Mouse (Mus musculus) CH12.LX (cell line): ENCODE results near the gene Kdm5b. TPM values are rescaled to one million over a fixed set of nuclear protein-coding genes. Genes with fewer than 3 reads are reported as not detected.

Experiments
- DNase-seq: peaks from one replicate; pipeline ENCODE4 v3.0.0-alpha.2; 2013; ENCODE audit errors: extremely low read depth
- H3K27ac ChIP-seq: 2 replicates; pipeline ENCODE4 v1.5.1; 2012; ENCODE audit warnings: low read depth, mild to moderate bottlenecking, control low read depth, moderate library complexity; ENCODE audit not compliant: insufficient read depth
- H3K27me3 ChIP-seq: replicated peaks from 2 replicates; pipeline ENCODE3; 2012; ENCODE audit warnings: inconsistent platforms
- H3K36me3 ChIP-seq, 2 experiments: replicated peaks in 1 of 2; 2 replicates each; pipeline versions ENCODE3 to v1.6.1; 2012; ENCODE audit warnings: inconsistent platforms in 1 of 2, low read length in 1 of 2, mild to moderate bottlenecking in 1 of 2, mixed read lengths in 1 of 2, moderate library complexity in 1 of 2; ENCODE audit not compliant: control insufficient read depth in 1 of 2, insufficient read depth in 1 of 2
- H3K4me1 ChIP-seq, 2 experiments: 2 replicates each; pipeline ENCODE4 v1.6.1; 2012; ENCODE audit warnings: inconsistent platforms in 1 of 2, moderate library complexity in 1 of 2; ENCODE audit not compliant: insufficient read depth in 2 of 2, control insufficient read depth in 1 of 2
- H3K4me2 ChIP-seq: 2 replicates; pipeline ENCODE4 v1.6.1; 2012; ENCODE audit warnings: low read depth, mild to moderate bottlenecking, control low read depth; ENCODE audit not compliant: poor library complexity, insufficient read depth, severe bottlenecking
- H3K4me3 ChIP-seq, 3 experiments: fragments of 150-350 bp in 1 of 3; sonication (generic) in 1 of 3; replicated peaks in 1 of 3; 2 replicates each; pipeline versions ENCODE3 to v1.5.1; 2011 to 2012; ENCODE audit warnings: low read depth in 2 of 3, low read length in 2 of 3, mild to moderate bottlenecking in 2 of 3, moderate library complexity in 2 of 3, control low read depth in 1 of 3, improper control_type of control experiment in 1 of 3, inconsistent platforms in 1 of 3, mixed read lengths in 1 of 3; ENCODE audit not compliant: poor library complexity in 1 of 3
- H3K79me2 ChIP-seq: replicated peaks from 2 replicates; pipeline ENCODE4 v1.6.1; 2012; ENCODE audit warnings: mild to moderate bottlenecking, moderate library complexity; ENCODE audit not compliant: control insufficient read depth, poor library complexity, insufficient read depth, severe bottlenecking; ENCODE audit errors: extremely low read depth
- H3K9ac ChIP-seq: 2 replicates; pipeline ENCODE4 v1.6.1; 2012; ENCODE audit warnings: low read depth, mild to moderate bottlenecking, control low read depth, moderate library complexity; ENCODE audit not compliant: insufficient read depth
- H3K9me3 ChIP-seq: replicated peaks from 2 replicates; pipeline ENCODE3; 2012; ENCODE audit warnings: low read length, inconsistent platforms, mixed read lengths
- BHLHE40 ChIP-seq: IDR thresholded peaks from 2 replicates; pipeline ENCODE4 v1.6.1; 2011; ENCODE audit warnings: mild to moderate bottlenecking, low read depth, low read length, improper control_type of control experiment
- CHD2 ChIP-seq: IDR thresholded peaks from 2 replicates; pipeline ENCODE4 v1.6.1; 2011; ENCODE audit warnings: low read length, improper control_type of control experiment
- CTCF ChIP-seq, 2 experiments: IDR thresholded peaks in 1 of 2; conservative IDR thresholded peaks in 1 of 2; 2 replicates each; pipeline ENCODE4 v1.5.1; 2011 to 2012; ENCODE audit warnings: low read depth in 2 of 2, low read length in 2 of 2, improper control_type of control experiment in 1 of 2, inconsistent platforms in 1 of 2, mild to moderate bottlenecking in 1 of 2, moderate library complexity in 1 of 2
- E2F4 ChIP-seq: IDR thresholded peaks from 2 replicates; pipeline ENCODE4 v1.6.1; 2011; ENCODE audit warnings: low read depth, low read length, improper control_type of control experiment; ENCODE audit not compliant: insufficient replicate concordance
- ELF1 ChIP-seq: IDR thresholded peaks from 2 replicates; pipeline ENCODE4 v1.6.1; 2014; ENCODE audit warnings: low read depth, mild to moderate bottlenecking, inconsistent platforms, low read length, improper control_type of control experiment
- EP300 ChIP-seq: IDR thresholded peaks from 2 replicates; pipeline ENCODE4 v1.6.1; 2011; ENCODE audit warnings: low read length, improper control_type of control experiment
- ETS1 ChIP-seq: conservative IDR thresholded peaks from 2 replicates; pipeline ENCODE4 v1.6.1; 2012; ENCODE audit warnings: low read depth, mild to moderate bottlenecking, inconsistent platforms, low read length, improper control_type of control experiment, moderate library complexity
- IRF4 ChIP-seq: IDR thresholded peaks from 2 replicates; pipeline ENCODE4 v1.6.1; 2014; ENCODE audit warnings: low read depth, mild to moderate bottlenecking, inconsistent platforms, low read length, improper control_type of control experiment
- JUN ChIP-seq: IDR thresholded peaks from 2 replicates; pipeline ENCODE4 v1.6.1; 2011; ENCODE audit warnings: low read depth, mild to moderate bottlenecking, low read length, improper control_type of control experiment, moderate library complexity; ENCODE audit not compliant: insufficient read depth
- KAT2A ChIP-seq: IDR thresholded peaks from 2 replicates; pipeline ENCODE4 v1.6.1; 2012; ENCODE audit warnings: low read length, improper control_type of control experiment, inconsistent platforms; ENCODE audit not compliant: insufficient replicate concordance
- MAFK ChIP-seq: IDR thresholded peaks from 2 replicates; pipeline ENCODE4 v1.6.1; 2011; ENCODE audit warnings: low read length, improper control_type of control experiment; ENCODE audit not compliant: insufficient replicate concordance
- MXI1 ChIP-seq: IDR thresholded peaks from 2 replicates; pipeline ENCODE4 v1.6.1; 2011; ENCODE audit warnings: mild to moderate bottlenecking, low read depth, low read length, improper control_type of control experiment
- MYC ChIP-seq: IDR thresholded peaks from 2 replicates; pipeline ENCODE4 v1.6.1; 2011; ENCODE audit warnings: low read depth, mild to moderate bottlenecking, improper control_type of control experiment, low read length
- NELFE ChIP-seq: IDR thresholded peaks from 2 replicates; pipeline ENCODE4 v1.6.1; 2011; ENCODE audit warnings: low read depth, low read length, improper control_type of control experiment
- PAX5 ChIP-seq: IDR thresholded peaks from 2 replicates; pipeline ENCODE4 v1.6.1; 2012; ENCODE audit warnings: low read length, inconsistent platforms, mixed read lengths
- POLR2A ChIP-seq: IDR thresholded peaks from 2 replicates; pipeline ENCODE4 v1.6.1; 2011; ENCODE audit warnings: low read depth, mild to moderate bottlenecking, improper control_type of control experiment, low read length
- POLR2AphosphoS2 ChIP-seq: IDR thresholded peaks from 2 replicates; pipeline ENCODE4 v1.6.1; 2011; ENCODE audit warnings: low read depth, low read length, improper control_type of control experiment
- RAD21 ChIP-seq: IDR thresholded peaks from 2 replicates; pipeline ENCODE4 v1.6.1; 2011; ENCODE audit warnings: low read depth, mild to moderate bottlenecking, low read length, improper control_type of control experiment, moderate library complexity
- RCOR1 ChIP-seq: conservative IDR thresholded peaks from 2 replicates; pipeline ENCODE4 v1.6.1; 2012; ENCODE audit warnings: low read depth, mild to moderate bottlenecking, inconsistent platforms, low read length, improper control_type of control experiment
- SMC3 ChIP-seq: IDR thresholded peaks from 2 replicates; pipeline ENCODE4 v1.6.1; 2011; ENCODE audit warnings: low read depth, low read length, improper control_type of control experiment
- TCF12 ChIP-seq: IDR thresholded peaks from 2 replicates; pipeline ENCODE4 v1.6.1; 2014; ENCODE audit warnings: low read depth, mild to moderate bottlenecking, inconsistent platforms, low read length, improper control_type of control experiment
- UBTF ChIP-seq: IDR thresholded peaks from 2 replicates; pipeline ENCODE4 v1.6.1; 2012; ENCODE audit warnings: low read depth, mild to moderate bottlenecking, inconsistent platforms, low read length, improper control_type of control experiment, moderate library complexity
- USF1 ChIP-seq: IDR thresholded peaks from 2 replicates; pipeline ENCODE4 v1.6.1; 2014; ENCODE audit warnings: low read depth, mild to moderate bottlenecking, inconsistent platforms, low read length, improper control_type of control experiment
- ZKSCAN1 ChIP-seq: IDR thresholded peaks from 2 replicates; pipeline ENCODE4 v1.6.1; 2012; ENCODE audit warnings: low read depth, inconsistent platforms, low read length, improper control_type of control experiment, borderline replicate concordance
- ZMIZ1 ChIP-seq: IDR thresholded peaks from 2 replicates; pipeline ENCODE4 v1.6.1; 2012; ENCODE audit warnings: low read depth, mild to moderate bottlenecking, inconsistent platforms, low read length, improper control_type of control experiment
- dilution Hi-C: fragments of 300-500 bp; cut with MboI; formaldehyde crosslinking; loops from 2 replicates; pipeline ENCODE4 v1.14.3; 2020; ENCODE audit warnings: low sequenced_read_pairs; ENCODE audit not compliant: extremely low pct_unique_long_range_greater_than_20kb, extremely low pct_ligation_motif_present
- in situ Hi-C: fragments of 300-500 bp; cut with MboI; formaldehyde crosslinking; loops from 3 replicates; pipeline ENCODE4 v1.14.3; 2019; ENCODE audit warnings: low sequenced_read_pairs, low pct_ligation_motif_present, low pct_unique_long_range_greater_than_20kb, mixed read lengths
- polyA plus RNA-seq: library from polyadenylated mRNA; unstranded; fragments of >175 nt; gene quantifications from 2 replicates; pipeline ENCODE4 v1.2.1, GENCODE M21; 2012; ENCODE audit warnings: low read depth; ENCODE audit not compliant: insufficient read length
- total RNA-seq, 2 experiments: library from RNA; depleted of rRNA; stranded (reverse); fragments of 300-350 nt in 1 of 2; fragments of >200 nt in 1 of 2; gene quantifications; 2 replicates each; pipeline ENCODE4 v1.2.3; 2012 to 2014

The Kdm5b gene
- total and polyA plus RNA-seq, 3 experiments = 1.9 to 14.3 (median 4.1) TPM

- H3K27ac ChIP-seq = no peak overlapping the region
- H3K79me2 ChIP-seq = no peaks in the 10 kb centered on the region
- H3K27me3 ChIP-seq = no peaks in the 10 kb centered on the region
- dilution Hi-C loops = no loop called here
- H3K36me3 ChIP-seq = peaks cover 48 to 55% of the 10 kb centered on the region in 2 experiments
- no peak for DNase-seq
- H3K4me2 ChIP-seq = no peak overlapping the region
- H3K9me3 ChIP-seq = no peaks in the 10 kb centered on the region
- no peak overlapping the region for H3K9ac ChIP-seq
- no peak for TF ChIP-seq KAT2A
- TF ChIP-seq JUN = no peak
- TF ChIP-seq USF1 = no peak
- no peak for TF ChIP-seq MXI1
- TF ChIP-seq NELFE = no peak
- no peak for TF ChIP-seq MAFK
- no peak for TF ChIP-seq ZMIZ1
- no peak for TF ChIP-seq RCOR1
- no peak for TF ChIP-seq IRF4
- no peak for TF ChIP-seq POLR2A
- no peak for TF ChIP-seq PAX5
- no peak for TF ChIP-seq RAD21
- TF ChIP-seq CTCF (conservative IDR thresholded peaks at IDR 0.05 in 1 of 2, IDR thresholded peaks at IDR 0.05 in 1 of 2; ENCODE audit: low read depth in 2 of 2, low read length in 2 of 2) = no peak
- TF ChIP-seq EP300 = no peak
- TF ChIP-seq POLR2AphosphoS2 = no peak
- no peak for TF ChIP-seq BHLHE40
- no peak for TF ChIP-seq UBTF
- no peak for TF ChIP-seq ZKSCAN1
- no peak for TF ChIP-seq CHD2
- TF ChIP-seq E2F4 = no peak
- TF ChIP-seq, all 38 proteins: peak for 0
- in situ Hi-C loops = no loop called here
- Histone ChIP-seq H3K4me3 (no peak overlapping the region), H3K4me1 (no peaks in the 10 kb centered on the region)
Observed at GRCm38 (mm10) chr1:134614988-134615387, 55.0 kb downstream of the Kdm5b start.

GRCm38 (mm10) chr1:134617656-134618055, 57.7 kb downstream of the Kdm5b start:
- Histone ChIP-seq H3K4me3 (no peak overlapping the region), H3K27ac (no peak overlapping the region), H3K36me3 (peaks cover 59 to 62% of the 10 kb centered on the region in 2 experiments), H3K4me2 (no peak overlapping the region), H3K27me3 (no peaks in the 10 kb centered on the region), H3K9me3 (no peaks in the 10 kb centered on the region), H3K4me1 (no peaks in the 10 kb centered on the region), H3K79me2 (no peaks in the 10 kb centered on the region), H3K9ac (no peak overlapping the region)
- no peak for TF ChIP-seq RCOR1
- TF ChIP-seq MYC = no peak
- TF ChIP-seq ZMIZ1 = no peak
- no peak for TF ChIP-seq UBTF
- no peak for TF ChIP-seq JUN
- TF ChIP-seq CHD2 = no peak
- TF ChIP-seq E2F4 = no peak
- TF ChIP-seq ELF1 = no peak
- TF ChIP-seq SMC3 = no peak
- no peak for TF ChIP-seq MXI1
- no peak for TF ChIP-seq TCF12
- TF ChIP-seq ETS1 = no peak
- dilution Hi-C loops (no loop called here), in situ Hi-C loops (no loop called here)
- DNase-seq = no peak
